Mouse (Mus musculus): ENCODE data around the gene Gm19402.

Gene Gm19402

GRCm38 (mm10) chr10:77666342-77666741, 24.2 kb downstream of the Gm19402 start:
- DNase-seq (ENCODE audit: low spot score): no peak

- DNase-seq (ENCODE audit: low spot score): no peak
Measured at GRCm38 (mm10) chr10:77663949-77664665, 26.4 kb downstream of the Gm19402 start.

GRCm38 (mm10) chr10:77658286-77658994, 32.1 kb downstream of the Gm19402 start:
- peak; percentile 71 for DNase-seq (ENCODE audit: low spot score)

- DNase-seq (ENCODE audit: low spot score): no peak
Measured at GRCm38 (mm10) chr10:77652046-77652445, 38.5 kb downstream of the Gm19402 start.

- DNase-seq (ENCODE audit: low spot score): no peak
Measured at GRCm38 (mm10) chr10:77647901-77648300, 42.7 kb downstream of the Gm19402 start.

GRCm38 (mm10) chr10:77647461-77647860, 43.1 kb downstream of the Gm19402 start:
- no peak for DNase-seq (ENCODE audit: low spot score)

- DNase-seq (ENCODE audit: low spot score): no peak
Measured at GRCm38 (mm10) chr10:77645571-77645970, 45.0 kb downstream of the Gm19402 start.

GRCm38 (mm10) chr10:77643160-77643559, 47.4 kb downstream of the Gm19402 start:
- no peak for DNase-seq (ENCODE audit: low spot score)
